Mouse (Mus musculus) liver, embryonic 14.5 days (tissue): ENCODE results near the gene Marc2.
A peak's percentile ranks its signal among the peaks of the same experiment; 100 is the strongest.

Source experiments
- CTCF ChIP-seq: IDR thresholded peaks from 2 replicates; pipeline ENCODE4 v1.5.1; 2016; ENCODE audit warnings: antibody characterized with exemption, low read depth, control low read depth
- EP300 ChIP-seq: IDR thresholded peaks from 2 replicates; pipeline ENCODE4 v1.6.1; 2016; ENCODE audit warnings: antibody characterized with exemption, low read depth

DNA sequence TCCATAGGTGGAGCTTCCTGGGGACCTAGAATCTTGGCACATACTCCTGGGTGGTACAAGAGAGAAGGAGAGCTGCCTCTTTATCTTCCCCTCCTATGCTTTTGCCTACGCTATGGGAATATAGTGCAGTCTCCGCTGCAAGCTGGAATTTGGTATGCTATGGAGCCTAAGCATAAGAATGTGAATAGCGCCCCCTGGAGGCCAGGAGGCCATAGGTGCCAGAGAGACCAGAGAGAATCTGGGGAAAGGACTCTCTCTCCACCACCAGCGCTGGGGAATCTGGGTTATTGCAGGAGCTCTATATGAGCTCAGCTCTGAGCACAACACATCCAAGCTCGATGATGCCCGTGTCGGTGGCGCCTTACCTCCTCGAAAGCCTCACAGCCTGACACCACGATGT lies 14.0 kb downstream of the Marc2 start:
- peak; percentile 76 for TF ChIP-seq CTCF
- no peak for TF ChIP-seq EP300
